Mouse (Mus musculus): ENCODE data around the gene Cmbl. TPM values are rescaled to one million over a fixed set of nuclear protein-coding genes. Genes with fewer than 3 reads are reported as not detected.
"Not testable (repeated sequence)": the region's sequence is repeated elsewhere in the genome, so short reads cannot be mapped to it uniquely, and the experiment has no call there.

Gene Cmbl
- polyA plus RNA-seq, 1 experiment, result 62.9 TPM

- DNase-seq (ENCODE audit: low spot score), result not testable (repeated sequence)
Measured at GRCm38 (mm10) chr15:31581086-31581485, 15.9 kb downstream of the Cmbl start.

DNA sequence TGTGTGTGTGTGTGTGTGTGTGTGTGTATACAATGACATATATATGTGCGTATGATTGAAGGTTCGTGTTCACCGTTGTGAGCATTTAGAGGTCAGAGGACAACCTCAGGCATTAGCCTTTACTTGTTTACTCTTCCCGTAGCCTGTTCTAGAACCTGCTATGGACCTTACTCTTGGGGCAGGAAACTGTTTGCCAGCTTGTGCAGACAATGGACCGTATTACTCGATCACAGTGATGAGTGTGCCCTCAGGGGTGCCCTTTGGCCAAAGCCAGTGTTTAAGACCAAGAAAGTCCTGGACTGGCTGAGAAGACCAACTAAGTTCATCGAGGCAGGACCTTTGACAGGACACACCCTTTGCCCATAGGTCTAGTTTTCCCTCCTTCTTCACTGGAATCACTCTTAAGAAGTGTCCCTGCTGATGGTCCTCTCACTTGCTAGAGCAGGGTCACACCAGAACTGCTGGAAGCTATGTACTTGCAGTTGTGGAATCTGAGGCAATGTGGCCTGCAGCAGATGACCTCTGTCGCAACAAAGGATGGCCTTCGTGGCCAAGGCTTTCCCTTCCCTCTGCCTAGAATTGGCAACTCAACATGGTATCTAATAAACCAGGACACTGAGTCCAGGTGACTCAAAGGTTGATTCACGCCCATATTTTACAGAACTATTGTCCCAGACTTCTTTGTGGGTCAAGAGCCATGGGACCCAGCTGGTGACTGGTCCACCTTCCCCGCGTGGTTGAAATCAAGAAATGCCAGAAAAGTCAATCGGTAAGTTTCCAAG, 18.3 kb downstream of the Cmbl start:
- no peak for DNase-seq (ENCODE audit: low spot score)

GRCm38 (mm10) chr15:31585238-31585637, 20.0 kb downstream of the Cmbl start:
- DNase-seq (ENCODE audit: low spot score), result no peak

DNA sequence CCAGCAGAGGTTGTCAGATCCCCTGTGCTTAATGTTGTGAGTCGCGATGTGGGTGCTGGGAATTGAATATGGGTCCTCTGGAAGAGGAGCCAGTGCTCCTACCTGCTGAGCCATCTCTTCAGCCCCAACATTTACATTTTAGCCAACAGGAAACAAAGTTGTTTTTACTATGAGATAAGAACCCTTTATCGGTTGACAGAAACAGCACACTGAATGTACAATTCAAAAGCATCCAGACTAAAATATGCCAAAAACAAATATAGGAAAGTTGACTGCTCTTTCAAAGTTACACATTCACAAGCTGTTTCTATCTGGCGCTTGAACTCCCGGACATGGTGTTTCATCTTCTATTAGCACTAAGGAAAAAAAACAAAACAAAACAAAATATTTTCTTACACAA, 20.9 kb downstream of the Cmbl start:
- no peak for DNase-seq (ENCODE audit: low spot score)

DNA sequence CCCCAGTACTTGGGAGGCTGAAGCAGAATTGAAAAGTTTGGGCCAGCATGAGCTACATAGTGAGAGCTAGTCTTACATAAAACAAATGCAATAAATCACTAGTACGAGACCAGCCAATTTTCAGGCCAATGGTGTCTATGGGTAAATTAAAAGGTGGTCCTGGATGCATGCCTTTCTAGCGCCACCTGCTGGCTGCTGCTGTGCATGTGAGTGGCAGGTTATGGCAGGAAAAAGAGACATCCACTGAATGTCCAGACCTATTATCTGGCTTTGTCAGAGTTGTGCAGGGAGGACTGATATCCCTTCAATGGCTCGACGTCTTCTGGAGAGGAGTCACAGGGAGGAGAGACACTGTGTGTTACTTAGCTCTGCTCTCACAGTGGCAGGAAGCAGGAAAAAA, 21.3 kb downstream of the Cmbl start:
- DNase-seq (ENCODE audit: low spot score), result peak; percentile 70

GRCm38 (mm10) chr15:31587789-31588188, 22.6 kb downstream of the Cmbl start:
- DNase-seq (ENCODE audit: low spot score), result no peak

DNA sequence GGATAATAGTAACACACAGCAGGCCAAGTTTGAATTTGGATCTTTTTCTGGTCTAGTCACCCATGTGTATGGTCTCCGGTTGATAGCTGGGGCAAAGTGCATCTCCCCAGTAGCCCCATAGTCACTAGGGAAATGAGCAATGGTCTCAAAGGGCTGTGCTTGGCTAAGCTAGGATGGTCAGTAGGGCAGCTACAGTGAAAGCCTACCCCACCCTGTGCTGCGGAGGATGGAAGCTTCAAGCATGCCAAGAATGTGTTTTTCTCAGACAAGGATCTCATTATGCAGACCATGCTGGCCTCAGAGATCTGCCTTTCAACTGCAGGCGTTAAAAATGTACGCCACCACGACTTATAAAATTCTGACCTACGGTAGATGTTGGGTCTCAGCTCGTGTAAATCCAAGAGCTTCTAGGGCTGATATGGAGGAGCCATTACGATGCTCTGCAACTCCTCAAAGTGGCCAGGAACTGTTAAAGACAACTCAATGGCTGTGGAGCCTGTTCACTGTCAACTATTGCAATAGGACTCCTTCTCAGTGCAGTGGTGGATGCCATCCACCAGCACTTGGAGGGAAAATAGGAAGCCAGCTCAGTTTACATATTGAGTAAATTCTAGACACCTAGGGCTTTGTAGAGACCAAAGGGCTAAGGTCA, 23.9 kb downstream of the Cmbl start:
- no peak for DNase-seq (ENCODE audit: low spot score)

DNA sequence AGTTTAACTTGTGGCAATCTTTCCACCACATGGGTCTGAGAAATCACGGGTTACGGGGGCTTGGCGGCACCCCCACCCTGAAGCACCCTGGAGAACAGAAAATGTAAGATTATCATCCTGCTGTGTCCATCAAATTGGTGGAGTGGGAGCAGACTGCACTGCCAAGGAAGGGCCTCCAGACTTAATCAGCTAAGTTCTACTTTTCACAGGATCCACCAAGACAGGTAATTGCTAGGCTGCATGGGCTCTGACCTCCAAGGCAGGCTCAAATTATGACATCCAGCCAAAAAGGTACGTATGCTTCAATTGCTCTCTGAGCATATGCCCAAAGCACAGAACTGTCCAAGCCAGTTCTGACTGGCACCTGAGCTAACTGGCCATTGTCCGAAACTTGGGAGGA, 25.0 kb downstream of the Cmbl start:
- no peak for DNase-seq (ENCODE audit: low spot score)

- DNase-seq (ENCODE audit: low spot score), result no peak
Measured at GRCm38 (mm10) chr15:31592531-31592930, 27.3 kb downstream of the Cmbl start.

- DNase-seq (ENCODE audit: low spot score), result no peak
Measured at GRCm38 (mm10) chr15:31594260-31594659, 29.1 kb downstream of the Cmbl start.

- no peak for DNase-seq (ENCODE audit: low spot score)
Measured at GRCm38 (mm10) chr15:31595651-31596050, 30.5 kb downstream of the Cmbl start.

GRCm38 (mm10) chr15:31599834-31600233, 34.6 kb downstream of the Cmbl start:
- DNase-seq (ENCODE audit: low spot score), result no peak

- no peak for DNase-seq (ENCODE audit: low spot score)
Measured at GRCm38 (mm10) chr15:31601279-31601645, 36.1 kb downstream of the Cmbl start.

DNA sequence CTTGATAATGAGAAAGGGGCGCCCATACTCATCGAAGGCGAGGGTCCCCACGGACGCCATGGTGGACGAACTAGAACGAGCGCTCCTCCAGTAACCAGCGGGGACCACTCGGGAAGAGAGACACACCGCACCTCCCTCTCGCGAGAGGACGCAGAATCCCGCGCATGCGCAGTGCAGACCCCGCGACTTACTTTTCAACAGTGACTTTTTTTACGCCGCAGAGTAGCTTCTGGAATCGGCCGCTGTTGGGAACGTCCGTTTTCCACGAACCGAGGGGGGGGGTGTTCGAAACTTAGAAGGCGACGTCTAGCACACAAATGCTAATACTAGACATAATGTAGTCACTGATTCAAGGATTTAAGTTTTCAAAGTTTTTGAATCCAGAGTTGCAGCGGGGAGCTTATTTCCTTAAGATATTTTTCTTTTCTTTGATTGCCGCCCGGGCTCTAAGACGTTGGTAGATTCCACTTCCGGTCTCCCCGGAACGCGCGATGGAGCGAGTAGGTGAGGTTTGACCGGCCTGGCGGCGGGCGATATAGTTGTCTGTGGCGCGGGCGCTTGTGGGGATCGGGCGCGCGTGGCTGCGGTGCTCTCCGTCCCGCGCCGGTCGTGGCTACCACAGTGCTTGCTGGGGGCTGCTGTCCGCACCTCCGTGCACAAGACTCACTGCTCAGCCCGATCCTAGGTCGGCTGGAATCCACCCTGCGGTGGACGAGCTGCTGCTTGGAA, 36.6 kb downstream of the Cmbl start, which contains the start of the genes Cct5 and Fam173b:
Gene Cct5 (minus strand): TSS at position 159 of the 729 bp plus-strand sequence.
Gene Fam173b (plus strand): TSS at position 207 of the 729 bp plus-strand sequence.
- DNase-seq (ENCODE audit: low spot score), result peak; percentile 100

DNA sequence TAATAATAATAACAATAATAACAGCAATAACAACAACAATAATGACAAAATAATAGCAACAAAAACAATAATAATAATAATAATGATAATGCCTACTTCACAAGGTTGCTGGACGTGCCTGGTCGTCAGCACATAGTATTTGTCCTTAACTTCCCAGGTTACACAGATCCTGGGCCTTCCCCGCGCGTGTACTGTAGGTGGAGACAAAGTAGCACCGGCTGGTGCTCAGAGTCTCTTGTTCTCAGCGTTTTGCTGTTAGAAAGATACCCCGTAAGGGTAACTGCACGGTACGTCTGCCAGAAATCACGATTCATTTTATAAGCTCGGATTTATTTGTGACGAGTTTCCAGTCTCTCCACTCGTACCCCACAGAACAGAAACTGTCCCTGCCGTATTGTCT, 37.2 kb downstream of the Cmbl start:
- DNase-seq (ENCODE audit: low spot score), result no peak

GRCm38 (mm10) chr15:31603113-31603512, 37.9 kb downstream of the Cmbl start:
- no peak for DNase-seq (ENCODE audit: low spot score)

DNA sequence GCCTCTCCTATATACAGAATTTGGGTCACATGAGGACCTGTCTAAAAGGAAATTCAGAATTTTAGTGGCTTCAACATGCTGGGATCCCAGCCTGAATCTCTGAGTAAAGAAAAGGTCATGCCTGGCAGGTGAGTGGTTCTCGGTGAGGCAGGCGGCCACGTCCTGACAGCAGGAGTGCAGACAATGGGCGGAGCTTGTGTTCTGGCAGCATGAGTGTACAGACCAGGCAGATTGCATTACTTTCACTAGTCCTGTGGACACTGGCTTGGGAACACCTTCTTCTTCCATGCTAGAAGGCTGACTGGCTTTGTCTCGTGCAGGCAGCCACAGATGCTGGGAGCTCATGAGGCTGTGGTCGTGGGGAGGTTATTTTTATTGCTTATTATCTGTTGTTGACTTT, 41.6 kb downstream of the Cmbl start:
- no peak for DNase-seq (ENCODE audit: low spot score)

- no peak for DNase-seq (ENCODE audit: low spot score)
Measured at GRCm38 (mm10) chr15:31611027-31611426, 45.8 kb downstream of the Cmbl start.

DNA sequence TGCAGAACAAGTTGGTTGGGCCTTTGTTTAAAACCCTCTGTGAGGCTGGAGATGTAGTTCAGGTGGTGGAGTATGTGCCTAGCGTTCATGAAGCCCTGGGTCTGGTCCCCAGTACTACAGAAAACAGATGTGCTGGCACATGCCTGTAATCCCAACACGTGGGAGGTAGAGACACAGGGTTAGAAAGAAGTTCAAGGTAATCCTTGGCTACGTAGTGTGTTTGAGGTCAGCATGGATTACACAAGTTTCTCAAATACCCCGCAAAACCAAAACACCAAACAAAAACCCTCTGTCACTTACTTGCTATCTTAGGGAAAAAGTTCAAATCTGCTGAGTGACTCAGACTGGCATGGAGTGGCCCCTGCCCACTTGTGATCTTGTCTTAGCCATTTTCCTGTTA, 46.8 kb downstream of the Cmbl start:
- DNase-seq (ENCODE audit: low spot score), result no peak

DNA sequence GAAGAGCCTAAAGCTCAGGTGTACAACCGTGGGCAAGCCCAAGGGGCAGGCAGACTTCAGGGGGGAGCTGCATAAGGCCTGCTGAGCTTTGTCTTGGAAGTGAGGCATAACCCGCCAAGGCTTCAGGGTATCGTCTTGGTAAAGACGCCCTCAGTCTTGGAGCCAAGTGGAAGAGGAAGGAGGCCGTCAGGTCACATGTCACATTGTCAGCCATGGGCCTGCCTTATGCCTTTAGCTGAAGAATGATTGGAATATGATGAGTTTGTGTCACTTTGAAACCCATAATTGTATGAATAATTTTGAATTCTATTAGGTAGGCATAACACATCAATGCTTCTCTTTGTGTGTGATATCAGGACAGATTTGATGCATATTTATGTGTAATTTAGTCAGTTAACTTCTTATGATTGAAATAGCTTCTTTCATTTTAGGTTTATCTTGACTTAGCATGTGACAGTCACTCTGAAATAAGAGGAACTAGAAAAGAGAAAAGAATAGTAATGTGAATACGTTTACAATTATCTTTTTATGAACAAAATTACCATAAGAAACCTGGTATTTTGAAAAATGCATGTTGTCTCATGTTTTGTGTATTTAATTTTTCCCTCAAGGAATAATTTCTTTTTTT, 48.8 kb downstream of the Cmbl start:
- DNase-seq (ENCODE audit: low spot score), result no peak

DNA sequence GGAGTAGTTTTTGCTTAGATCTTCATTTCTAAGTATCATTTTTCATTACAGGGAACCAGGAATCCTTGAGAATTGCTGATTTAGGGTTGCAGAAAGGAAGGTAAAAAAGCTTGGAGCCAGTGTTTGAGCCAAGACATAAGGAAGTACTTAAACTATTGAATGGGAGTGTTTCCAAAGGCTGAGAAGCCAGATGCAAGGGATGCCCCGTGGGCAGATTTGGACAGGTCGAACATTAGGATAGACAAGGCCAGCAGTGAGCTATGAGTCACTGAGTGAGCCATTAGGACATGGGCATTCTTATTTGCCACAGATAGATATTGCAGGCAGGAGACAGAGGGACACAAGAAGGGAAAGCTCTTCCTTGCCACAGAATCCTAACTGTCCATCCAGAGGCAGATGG, 49.5 kb downstream of the Cmbl start:
- DNase-seq (ENCODE audit: low spot score), result no peak

DNA sequence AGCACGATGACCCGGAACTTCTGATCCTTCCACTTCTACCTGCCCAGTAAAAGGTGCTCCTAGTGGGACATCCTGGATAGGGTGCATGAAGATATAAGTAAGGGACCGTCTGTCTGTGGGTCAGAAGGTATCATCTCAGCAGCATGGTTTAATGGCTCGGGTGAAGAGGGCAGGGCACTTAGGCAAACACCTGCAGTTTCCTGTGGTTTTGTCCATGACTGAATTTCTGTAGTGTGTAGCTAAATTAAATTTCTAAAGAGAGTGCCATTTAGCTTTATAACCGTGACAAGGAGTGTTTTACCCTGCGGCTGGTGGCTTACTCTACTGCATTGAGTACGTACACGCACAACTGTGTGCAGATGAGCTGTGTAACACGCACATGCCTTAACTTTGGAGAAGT, 52.1 kb downstream of the Cmbl start:
- no peak for DNase-seq (ENCODE audit: low spot score)

Measured in urinary bladder, adult 2 months (tissue).